Mouse (Mus musculus) erythroid progenitor cell, adult 5-6 weeks (primary cell): ENCODE measurements around the gene Mb. TPM values are rescaled to one million over a fixed set of nuclear protein-coding genes. Genes with fewer than 3 reads are reported as not detected.
"Not testable (repeated sequence)": the region's sequence is repeated elsewhere in the genome, so short reads cannot be mapped to it uniquely, and the experiment has no call there.

Experiments
- ATAC-seq: replicated peaks from 2 replicates; pipeline ENCODE4 v1.8.0; 2016; ENCODE audit warnings: moderate number of reproducible peaks, mild to moderate bottlenecking, moderate TSS enrichment, inconsistent platforms; ENCODE audit not compliant: poor library complexity, low FRiP score, severe bottlenecking
- total RNA-seq, 2 experiments: library from RNA; stranded (forward) in 1 of 2; stranded (reverse) in 1 of 2; fragments of 150-400 nt in 1 of 2; fragments of 186-747, 209-891 nt in 1 of 2; gene quantifications; 2 replicates each; pipeline versions ENCODE4 v1.2.3 to v1.2.4; 2015 to 2017; ENCODE audit warnings: low replicate concordance in 2 of 2

The Mb gene
- total RNA-seq, 2 experiments from 2014 or later, result not detected

DNA sequence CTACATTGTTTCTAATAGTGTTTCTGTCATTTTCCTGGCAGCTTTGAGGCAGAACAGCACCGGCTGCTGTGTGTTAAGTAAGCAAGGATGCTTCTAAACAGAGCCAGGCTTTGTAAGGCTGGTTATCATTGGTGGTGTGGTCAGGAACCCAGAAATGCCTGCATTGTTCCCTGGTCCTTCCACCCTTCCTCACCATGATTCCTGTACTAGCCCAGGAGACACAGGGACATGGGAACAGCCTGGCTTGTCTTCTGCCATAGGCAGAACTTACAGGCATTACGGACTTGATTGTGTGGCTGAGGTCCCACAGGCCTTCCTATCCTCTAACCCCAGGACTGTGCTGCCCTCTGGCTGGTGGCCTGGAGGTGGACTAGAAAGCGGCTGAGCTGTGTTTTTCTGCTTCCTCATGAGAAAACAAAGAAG lies 18.0 kb upstream of the Mb start:
- ATAC-seq, result no peak

GRCm38 (mm10) chr15:77066233-77066632 lies 15.8 kb upstream of the Mb start:
- no peak for ATAC-seq

- no peak for ATAC-seq
These were observed 14.9 kb upstream of the Mb start for GRCm38 (mm10) chr15:77065259-77065852.

DNA sequence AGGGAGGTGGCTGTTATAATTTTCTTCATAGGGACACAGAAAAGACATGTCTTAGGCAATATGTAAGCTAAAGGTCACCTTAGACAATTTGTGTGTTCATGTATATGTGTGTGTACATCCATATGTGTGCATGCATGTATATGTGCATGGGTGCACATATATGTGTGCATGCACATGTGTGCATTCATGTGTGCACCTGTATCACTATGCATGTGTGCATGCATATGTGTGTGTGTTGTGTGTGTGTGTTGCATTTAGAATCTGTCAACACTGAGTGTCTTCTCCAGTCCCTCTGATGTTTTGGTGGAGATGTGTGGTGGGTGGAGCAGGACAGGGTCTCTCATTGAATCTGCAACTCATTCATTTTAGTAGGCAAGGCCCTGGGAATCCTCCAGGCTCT lies 12.3 kb upstream of the Mb start:
- ATAC-seq, result no peak

DNA sequence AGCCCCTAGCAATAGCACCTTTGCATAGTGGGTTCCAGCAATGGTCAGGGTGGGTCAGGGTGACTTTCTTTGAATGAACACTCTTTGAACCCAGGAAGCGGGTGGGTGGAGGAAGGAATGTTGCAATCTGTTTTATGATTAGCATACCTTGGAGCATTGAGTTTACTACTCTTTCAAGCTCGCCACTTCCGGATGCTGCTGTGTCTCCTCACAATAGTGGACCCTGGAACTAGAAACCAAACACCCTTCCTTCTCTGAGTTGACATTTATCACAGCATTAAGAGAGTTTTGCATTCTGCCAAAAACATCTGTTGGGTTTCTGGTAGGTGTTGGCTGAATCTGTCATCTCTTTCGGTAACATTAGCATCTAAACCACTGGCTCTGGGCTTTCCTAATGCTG lies 8.9 kb upstream of the Mb start:
- not testable (repeated sequence) for ATAC-seq

DNA sequence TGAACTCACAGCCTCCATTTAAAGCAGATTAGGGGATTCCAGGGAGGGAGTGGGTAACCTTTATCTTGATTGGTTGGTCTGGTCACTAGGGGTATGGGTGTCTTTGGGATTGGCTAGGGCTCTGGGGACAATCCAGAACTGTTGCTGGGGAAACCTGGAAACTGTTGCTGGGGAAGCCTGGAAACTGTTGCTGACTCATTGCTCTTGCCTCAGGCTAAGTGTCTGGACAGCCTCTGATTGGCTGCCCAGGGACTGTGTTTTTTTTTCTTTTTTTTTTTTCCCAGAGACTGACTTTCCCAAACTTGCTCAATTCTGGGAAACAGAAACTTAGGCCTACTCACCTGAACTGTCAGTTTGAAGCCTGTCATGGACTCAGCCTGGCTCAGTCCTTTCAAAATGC lies 8.1 kb upstream of the Mb start:
- no peak for ATAC-seq

DNA sequence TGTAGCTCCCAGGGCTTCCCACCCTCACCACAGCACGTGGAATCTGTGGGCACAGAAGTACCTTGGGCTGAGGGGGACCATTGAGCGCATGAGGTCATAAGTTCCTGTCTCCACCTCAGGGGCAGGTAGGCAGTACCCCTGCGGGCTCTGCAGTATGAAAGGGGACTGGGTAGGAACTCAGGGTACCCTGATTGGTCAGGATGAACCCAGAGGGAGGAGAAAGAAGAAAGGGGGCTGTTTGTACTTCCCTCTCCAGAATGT lies 6.3 kb upstream of the Mb start:
- no peak for ATAC-seq

GRCm38 (mm10) chr15:77056001-77056790 lies 5.7 kb upstream of the Mb start:
- no peak for ATAC-seq

DNA sequence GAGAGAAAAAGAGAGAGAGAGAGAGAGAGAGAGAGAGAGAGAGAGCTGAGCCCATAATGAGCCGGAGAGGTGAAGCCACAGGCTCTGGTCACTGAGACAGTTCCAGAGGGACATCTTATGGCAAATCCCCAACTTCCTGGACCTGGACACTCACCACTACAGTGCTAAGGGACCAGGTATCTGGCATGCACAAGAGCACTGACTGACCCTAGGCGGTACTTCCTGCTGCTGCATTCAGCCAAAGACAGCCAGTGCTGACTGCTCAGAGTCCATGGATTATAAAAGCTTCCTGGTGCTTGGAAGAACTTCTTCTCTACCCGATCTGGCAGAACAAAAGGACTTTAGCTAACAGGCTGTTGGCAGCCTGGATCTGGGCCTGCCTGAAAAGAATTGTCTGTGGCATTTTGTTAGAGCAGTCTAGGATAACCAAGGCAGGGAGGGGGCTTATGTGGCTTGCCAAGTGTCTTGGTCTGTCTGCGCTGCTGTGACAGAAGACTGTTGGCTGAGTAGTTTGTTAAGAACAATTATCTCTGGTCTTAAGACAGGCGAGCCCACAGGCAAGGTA lies 4.2 kb upstream of the Mb start:
- no peak for ATAC-seq

DNA sequence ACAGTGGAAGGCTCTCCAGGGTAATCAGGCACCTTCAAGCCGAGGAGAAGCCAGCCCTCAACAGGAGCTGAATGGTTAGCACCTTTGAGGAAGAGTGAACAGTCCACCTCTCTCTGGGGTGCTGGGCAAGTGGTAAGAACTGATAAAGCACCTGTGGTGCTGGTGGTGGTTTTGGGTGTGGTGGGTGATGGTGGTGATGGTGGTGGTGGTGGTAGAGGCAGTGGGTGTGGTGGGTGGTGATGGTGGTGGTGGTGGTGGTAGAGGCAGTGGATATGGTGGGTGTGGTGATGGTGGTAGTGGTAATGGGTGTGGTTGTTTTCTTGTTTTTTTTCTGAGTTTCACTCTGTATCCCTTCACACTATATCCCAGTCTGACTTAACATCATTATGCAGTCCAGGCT lies 2.6 kb upstream of the Mb start:
- ATAC-seq, result peak; percentile 55; the same call in 1 of the 2 replicates

DNA sequence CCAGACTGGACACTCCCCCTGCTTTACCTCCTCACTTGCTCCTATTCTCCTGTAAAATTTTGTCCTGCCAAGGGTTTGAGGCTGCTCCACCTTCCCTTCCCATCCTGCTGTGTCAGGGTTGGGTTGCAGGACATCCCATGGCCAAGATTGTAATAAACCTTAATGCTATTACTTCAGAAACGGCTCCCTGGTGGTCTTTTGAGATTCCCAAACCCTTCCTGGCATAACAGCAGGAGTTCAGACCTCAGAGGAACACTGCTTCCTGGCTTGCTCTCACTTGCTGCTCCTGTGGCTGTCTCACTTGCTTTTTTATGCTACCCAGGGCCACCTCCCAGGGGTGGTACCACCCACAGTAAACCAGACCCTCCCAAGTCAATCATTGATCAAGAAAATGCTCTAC lies 1.7 kb upstream of the Mb start:
- ATAC-seq, result no peak

DNA sequence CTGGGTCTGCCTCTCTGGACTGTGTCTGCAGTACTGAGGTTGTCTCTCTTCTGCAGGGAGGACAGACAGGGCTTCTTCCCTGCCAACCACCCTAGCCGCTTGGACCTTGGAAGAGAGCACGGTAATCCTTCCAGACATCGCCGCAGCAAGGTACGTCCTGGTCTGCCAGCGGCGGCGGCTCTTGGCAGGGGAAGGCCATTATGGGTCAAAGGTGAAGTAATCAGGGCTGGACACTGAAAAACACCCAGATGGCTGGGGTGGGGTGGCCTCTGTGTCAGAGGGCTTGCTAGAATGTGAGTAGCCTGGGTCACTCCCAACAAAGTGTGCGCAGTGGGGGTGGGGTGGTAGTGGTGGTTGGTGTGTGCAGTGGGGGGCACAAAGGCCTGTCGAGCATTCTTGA lies 4.9 kb downstream of the Mb start:
- no peak for ATAC-seq

GRCm38 (mm10) chr15:77044597-77045320 lies 5.7 kb downstream of the Mb start, which contains the start of gene Apol6:
Apol6 (plus strand) TSS chr15:77044729.
- ATAC-seq, result no peak

DNA sequence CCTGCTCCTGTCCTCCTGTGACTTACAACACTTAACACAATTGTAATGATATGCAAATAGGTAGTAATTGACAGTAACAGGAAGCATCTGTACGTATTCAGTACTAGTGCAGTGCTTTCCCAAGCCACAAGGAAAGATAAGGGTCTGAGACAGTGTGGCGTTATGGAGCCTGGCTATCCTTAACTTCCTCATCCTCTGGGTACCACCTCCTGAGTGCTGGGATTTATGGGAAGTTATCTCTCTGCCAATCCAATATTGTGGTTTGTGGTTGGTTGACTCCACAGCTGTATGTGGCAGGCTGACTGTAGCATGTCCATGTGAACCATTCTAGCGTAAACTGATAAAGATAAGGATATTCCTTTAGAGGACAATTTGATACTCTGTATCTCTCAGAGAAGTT lies 9.7 kb downstream of the Mb start:
- ATAC-seq, result no peak

GRCm38 (mm10) chr15:77039211-77039700 lies 11.2 kb downstream of the Mb start:
- ATAC-seq, result no peak

GRCm38 (mm10) chr15:77037278-77038161 lies 12.9 kb downstream of the Mb start:
- ATAC-seq, result no peak

DNA sequence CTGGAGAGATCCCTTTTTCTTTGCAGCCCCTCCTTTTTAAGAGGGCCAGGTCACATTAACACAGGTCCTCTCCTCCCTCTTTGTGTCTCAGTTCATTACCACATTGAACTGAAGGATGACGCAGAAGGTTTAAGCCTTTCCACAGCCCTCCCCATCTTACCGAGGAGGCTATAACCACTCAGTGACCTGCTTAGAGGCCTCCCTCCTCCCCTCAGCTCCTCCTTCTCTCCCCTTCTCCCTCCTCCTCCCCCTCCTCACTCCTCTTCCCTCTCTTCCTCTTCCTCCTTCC lies 13.5 kb downstream of the Mb start:
- ATAC-seq, result no peak

DNA sequence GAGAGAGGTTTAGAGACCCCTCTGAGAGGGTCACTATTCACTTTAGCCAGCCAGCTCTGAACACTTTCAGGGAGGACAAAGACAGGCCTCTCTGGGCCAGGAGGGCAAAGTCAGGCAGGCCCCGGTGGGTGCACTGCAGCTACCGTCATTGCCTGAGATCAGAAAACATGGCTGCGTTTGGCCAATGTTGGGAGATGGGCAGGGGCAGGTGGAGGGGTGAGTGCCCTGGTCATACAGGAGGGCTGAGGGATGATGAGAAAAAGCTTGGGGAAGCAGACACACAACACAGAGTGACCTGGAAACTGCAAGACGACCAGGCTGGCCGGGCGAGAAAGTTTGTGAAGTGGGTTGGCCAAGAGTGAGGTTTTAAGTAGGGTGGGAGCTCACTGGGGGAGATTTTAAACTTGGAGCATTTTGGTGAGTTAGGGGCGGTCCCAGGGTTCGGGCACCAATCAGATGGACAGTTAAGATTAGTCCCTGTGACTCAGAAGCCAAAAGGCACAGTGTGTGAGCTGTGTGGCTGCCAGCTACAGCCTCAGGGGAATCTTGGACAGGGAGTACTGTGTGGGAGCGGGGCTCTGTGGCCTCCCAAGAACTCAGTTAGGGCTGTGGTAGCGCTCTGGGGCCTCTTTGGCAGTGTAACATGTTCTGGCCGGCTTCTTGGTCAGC lies 14.0 kb downstream of the Mb start:
- no peak for ATAC-seq

GRCm38 (mm10) chr15:77035643-77036042 lies 14.8 kb downstream of the Mb start:
- no peak for ATAC-seq
